Mouse (Mus musculus): ENCODE data around the gene Igsf11.

DNA sequence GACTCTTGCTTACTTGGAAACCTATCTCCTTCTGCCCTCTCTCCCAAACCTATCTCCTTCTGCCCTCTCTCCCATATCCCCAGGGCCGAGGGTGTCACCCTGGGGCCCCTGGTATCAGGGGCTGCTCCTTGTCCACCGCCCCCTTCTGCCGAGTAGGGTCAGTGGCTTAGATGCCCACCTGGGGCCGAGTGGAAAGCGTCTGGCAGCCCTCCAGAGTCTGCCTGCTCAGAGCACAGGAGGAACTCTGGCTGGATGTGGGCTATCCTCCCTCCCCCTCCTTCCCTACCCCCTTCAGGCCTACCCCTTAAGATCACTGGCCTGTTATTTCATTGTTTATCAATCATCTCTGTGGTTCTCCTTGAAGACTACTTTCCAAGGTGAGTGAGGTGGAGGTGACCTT, 88.1 kb downstream of the Igsf11 start:
- no peak for TF ChIP-seq MAFK (IDR thresholded peaks at IDR 0.05; ENCODE audit: insufficient read depth, low read depth, low read length)
- no peak for TF ChIP-seq ZNF384 (IDR thresholded peaks at IDR 0.05; ENCODE audit: low read depth, low read length)
- no peak for TF ChIP-seq HCFC1 (IDR thresholded peaks at IDR 0.05; ENCODE audit: borderline replicate concordance, insufficient read depth, low read length)
- TF ChIP-seq CHD2 (IDR thresholded peaks at IDR 0.05; ENCODE audit: low read depth, low read length): no peak
- TF ChIP-seq ZC3H11A (IDR thresholded peaks at IDR 0.05; ENCODE audit: borderline replicate concordance, low read depth, low read length): no peak
